Mouse (Mus musculus) adrenal gland, postnatal 14 days (tissue): Measurements from ENCODE around the gene Ms4a6d. TPM values are rescaled to one million over a fixed set of nuclear protein-coding genes. Genes with fewer than 3 reads are reported as not detected.
A peak's percentile ranks its signal among the peaks of the same experiment; 100 is the strongest.
"Not testable (repeated sequence)": the region's sequence is repeated elsewhere in the genome, so short reads cannot be mapped to it uniquely, and the experiment has no call there.

Experiments
- DNase-seq: peaks from one replicate; pipeline ENCODE4 v3.0.0; 2021; ENCODE audit warnings: mixed read lengths
- long read RNA-seq, 2 experiments: library from polyadenylated mRNA; stranded (forward); transcript quantifications; one replicate each; pipeline ENCODE4 v2.0.0; 2021
- total RNA-seq: library from RNA; stranded (reverse); gene quantifications from 2 replicates; pipeline ENCODE4 v1.2.3, GENCODE M21; 2021

Gene Ms4a6d
- total RNA-seq: 2.1 and 2.7 TPM in 2 replicates
- long read RNA-seq, experiment 1, partial matches to known transcripts: 0 of 2 reads
- long read RNA-seq, experiment 1, other reads (novel, unspliced or antisense): 0 of 2 reads
- long read RNA-seq, experiment 2, partial matches to known transcripts: 0 of 2 reads
- long read RNA-seq, experiment 2, other reads (novel, unspliced or antisense): 0 of 2 reads

GRCm38 (mm10) chr19:11604603-11605002 is at the start of gene Ms4a6d:
Gene Ms4a6d, minus strand, starts transcription at chr19:11604849.
- no peak for DNase-seq

- DNase-seq: no peak
Measured at GRCm38 (mm10) chr19:11649564-11649963, 44.9 kb upstream of the Ms4a6d start.

GRCm38 (mm10) chr19:11646166-11646565 is 41.5 kb upstream of the Ms4a6d start:
- DNase-seq: no peak

GRCm38 (mm10) chr19:11640732-11641131 is 36.1 kb upstream of the Ms4a6d start, which contains the start of gene Ms4a3:
Gene Ms4a3, minus strand, starts transcription at chr19:11640851.
- no peak for DNase-seq

GRCm38 (mm10) chr19:11639038-11639437 is 34.4 kb upstream of the Ms4a6d start:
- no peak for DNase-seq

GRCm38 (mm10) chr19:11635572-11635971 is 30.9 kb upstream of the Ms4a6d start:
- no peak for DNase-seq

DNA sequence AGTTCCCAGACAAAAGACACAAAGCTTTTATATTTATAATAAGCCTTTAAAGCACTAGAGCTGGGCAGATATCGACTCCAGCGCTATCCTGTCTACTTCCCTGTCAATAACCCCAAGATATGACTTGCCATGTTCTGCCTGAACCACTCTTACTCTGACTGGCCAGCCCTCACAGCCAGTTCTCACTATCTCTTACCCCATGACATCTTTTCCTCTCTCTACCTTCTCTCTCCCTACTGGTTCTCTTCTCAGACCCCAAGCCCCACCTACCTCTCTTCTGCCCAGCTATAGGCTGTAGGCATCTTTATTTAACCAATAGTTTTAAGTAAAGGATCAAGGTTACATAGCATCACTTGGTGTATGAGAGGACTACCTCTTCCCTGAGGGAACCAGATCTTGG is 29.7 kb upstream of the Ms4a6d start:
- DNase-seq: no peak

GRCm38 (mm10) chr19:11633732-11634131 is 29.1 kb upstream of the Ms4a6d start:
- no peak for DNase-seq

GRCm38 (mm10) chr19:11625231-11625630 is 20.6 kb upstream of the Ms4a6d start:
- no peak for DNase-seq

DNA sequence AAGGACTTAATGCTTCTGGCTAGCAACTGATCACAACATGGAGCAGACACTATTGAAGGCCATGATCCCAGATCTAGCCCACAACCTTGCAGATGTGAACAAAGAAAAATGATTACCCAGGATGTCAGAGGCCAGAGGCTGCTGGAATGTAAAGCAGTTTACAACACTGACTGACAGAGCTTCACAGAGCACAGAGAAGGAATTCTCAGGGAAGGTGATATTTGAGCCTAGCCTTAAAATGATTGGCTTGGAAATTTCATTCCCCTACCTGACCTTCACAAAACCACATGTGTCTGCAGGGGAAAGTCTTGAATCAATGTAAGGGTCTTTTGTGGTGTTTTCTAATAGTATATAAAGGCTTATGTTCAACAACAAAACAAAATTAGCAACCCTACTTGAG is 20.2 kb upstream of the Ms4a6d start:
- no peak for DNase-seq

- DNase-seq: no peak
Measured at GRCm38 (mm10) chr19:11623551-11623950, 18.9 kb upstream of the Ms4a6d start, which contains the start of gene Ms4a2. Gene Ms4a2, minus strand, starts transcription at chr19:11623719.

DNA sequence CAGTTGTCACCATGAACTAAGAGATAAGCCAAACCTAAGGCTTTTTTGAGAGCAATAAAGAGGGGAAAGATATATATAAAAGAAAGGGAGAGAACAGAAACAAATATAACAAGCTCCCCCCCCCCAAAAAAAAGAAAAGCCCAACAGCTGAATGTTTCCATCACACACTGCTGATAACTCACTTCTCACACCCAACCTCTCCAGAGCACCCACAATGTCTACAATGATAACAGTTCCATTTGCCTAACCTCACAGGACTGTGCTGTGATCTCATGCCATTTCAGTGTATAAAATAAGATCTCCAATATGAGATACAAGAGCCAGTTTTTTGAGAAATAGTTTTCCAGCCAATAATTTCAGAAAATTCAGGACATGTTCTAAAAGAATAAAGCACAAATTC is 13.3 kb upstream of the Ms4a6d start:
- DNase-seq: no peak

GRCm38 (mm10) chr19:11614805-11615204 is 10.2 kb upstream of the Ms4a6d start:
- DNase-seq: no peak

- no peak for DNase-seq
Measured at GRCm38 (mm10) chr19:11613776-11614443, 9.3 kb upstream of the Ms4a6d start.

DNA sequence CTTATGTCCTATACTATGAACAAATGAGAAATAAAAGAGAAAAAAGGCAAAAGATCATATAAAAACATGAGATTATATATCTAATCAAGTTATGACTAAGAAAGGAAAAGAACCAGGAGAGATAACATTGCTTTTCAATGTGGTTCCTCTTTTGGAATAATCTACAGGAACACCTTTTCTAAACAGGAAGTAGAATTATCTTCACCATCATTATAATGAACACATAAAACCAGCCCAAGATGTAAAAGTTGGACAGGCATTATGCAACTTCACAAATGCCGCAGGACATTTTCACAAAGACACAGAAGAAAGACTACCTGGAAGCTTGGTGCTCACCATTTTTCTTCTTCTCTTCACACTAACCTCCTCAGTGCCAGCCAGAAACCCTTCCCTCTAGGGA is 8.4 kb upstream of the Ms4a6d start:
- no peak for DNase-seq

- no peak for DNase-seq
Measured at GRCm38 (mm10) chr19:11612293-11612692, 7.6 kb upstream of the Ms4a6d start.

DNA sequence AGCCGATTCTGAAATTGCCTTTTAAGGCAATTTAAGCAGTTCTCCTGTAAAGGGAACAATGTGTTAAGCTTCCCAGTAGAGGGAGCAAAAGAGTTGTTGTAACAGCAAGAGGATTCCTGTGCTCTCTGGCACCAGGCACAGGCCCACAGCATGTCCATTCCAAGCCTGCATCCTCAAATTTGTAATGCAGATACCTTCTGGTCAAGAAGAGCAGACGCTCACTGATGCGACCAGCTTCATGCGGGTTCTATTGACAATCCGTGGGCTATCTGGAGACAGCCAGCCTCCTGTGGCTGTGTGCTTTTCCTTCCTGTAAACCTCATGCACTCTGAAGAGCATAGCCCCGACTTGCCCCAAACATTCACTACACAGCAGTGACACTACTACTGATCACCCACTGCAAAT is 6.9 kb upstream of the Ms4a6d start:
- DNase-seq: peak; percentile 55

DNA sequence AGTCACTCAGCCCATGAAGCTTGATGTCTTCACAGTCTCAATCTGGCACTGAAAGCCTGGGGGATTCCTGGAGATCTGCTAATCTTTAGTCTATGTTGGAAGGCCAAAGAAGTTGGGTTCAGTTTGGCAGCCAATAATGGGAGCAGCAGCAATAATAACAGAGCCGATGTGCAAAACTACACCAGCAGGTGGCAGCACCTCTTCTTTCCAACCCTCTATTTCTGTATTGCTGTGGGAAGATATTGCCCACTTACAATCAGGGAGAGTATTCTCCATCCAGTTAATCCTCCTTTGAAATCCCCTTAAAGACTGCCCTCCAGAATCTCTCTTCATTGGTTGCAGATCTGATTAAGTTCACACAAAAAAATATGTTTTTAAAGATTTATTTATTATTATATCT is 3.5 kb upstream of the Ms4a6d start:
- DNase-seq: peak; percentile 56

DNA sequence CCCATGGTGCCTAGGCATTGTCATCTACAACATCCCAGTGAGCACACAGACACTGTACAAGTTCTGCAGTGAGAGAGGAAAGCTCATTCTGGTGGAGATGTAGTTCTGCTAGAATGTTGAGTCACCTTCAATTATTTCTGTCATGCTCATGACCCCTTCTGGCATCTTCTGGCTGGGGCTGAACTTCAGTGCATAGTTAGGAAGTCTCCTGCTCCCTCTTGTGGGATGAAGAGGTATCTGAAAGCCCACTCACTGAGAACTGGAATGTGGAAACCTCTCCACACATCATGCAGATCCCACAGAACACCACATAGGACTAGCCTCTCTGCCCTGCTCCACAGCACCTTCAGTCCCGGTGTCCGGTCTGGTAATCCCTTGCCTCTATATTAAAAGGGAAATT is 2.6 kb downstream of the Ms4a6d start:
- DNase-seq: peak; percentile 45

DNA sequence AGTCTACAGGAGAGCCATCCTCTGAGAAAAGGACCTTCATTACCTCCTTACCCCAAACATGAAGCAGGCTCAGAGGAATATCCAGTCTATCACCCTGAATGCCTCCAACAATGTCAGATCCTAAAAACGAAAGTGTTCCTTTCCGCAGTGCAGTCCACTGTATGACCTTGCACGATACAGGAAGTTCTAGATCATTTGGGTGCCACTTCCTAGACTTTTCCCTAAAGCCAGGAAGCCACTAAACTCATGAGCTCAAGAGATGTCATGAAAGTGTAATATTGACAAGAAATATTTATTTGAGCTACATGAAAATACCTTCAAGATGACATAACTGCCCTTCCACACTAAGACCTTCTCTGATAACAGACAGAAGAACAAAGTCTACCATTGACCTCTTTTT is 3.3 kb downstream of the Ms4a6d start:
- DNase-seq: no peak

- DNase-seq: no peak
Measured at GRCm38 (mm10) chr19:11589891-11590449, 14.7 kb downstream of the Ms4a6d start.

- DNase-seq: no peak
Measured at GRCm38 (mm10) chr19:11589205-11589604, 15.4 kb downstream of the Ms4a6d start.

- DNase-seq: no peak
Measured at GRCm38 (mm10) chr19:11574965-11575364, 29.7 kb downstream of the Ms4a6d start.

- DNase-seq: not testable (repeated sequence)
Measured at GRCm38 (mm10) chr19:11559560-11559959, 45.1 kb downstream of the Ms4a6d start.
